Mouse (Mus musculus): ENCODE measurements around the gene Chp2. TPM values are rescaled to one million over a fixed set of nuclear protein-coding genes. Genes with fewer than 3 reads are reported as not detected.
"Not testable (repeated sequence)": the region's sequence is repeated elsewhere in the genome, so short reads cannot be mapped to it uniquely, and the experiment has no call there.

Gene Chp2
- polyA plus RNA-seq, 1 experiment from 2014 or later: 0.69 TPM

DNA sequence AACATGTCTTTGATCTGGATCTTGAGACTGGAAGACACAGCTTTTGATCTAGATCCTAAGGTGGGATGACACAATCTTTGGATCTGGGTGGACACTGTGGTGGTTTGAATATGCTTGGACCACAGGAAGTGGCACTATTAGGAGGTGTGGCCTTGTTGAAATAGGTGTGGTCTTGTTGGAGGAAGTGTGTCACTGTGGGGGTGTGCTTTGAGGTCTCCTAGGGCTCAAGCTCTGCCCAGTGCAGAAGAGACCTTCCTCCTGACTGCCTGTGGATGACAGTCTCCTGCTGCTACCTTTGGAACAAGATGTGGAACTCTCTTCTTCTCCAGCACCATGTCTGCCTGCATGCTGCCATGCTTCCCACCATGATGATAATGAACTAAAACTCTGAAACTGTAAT lies 23.4 kb downstream of the Chp2 start:
- H3K4me2 ChIP-seq (replicated peaks); H3K9me3 ChIP-seq (replicated peaks); H3K36me3 ChIP-seq; H3K27ac ChIP-seq (replicated peaks); H3K4me1 ChIP-seq; H3K4me3 ChIP-seq (replicated peaks); H3K9ac ChIP-seq; ATAC-seq (ENCODE audit: insufficient number of reproducible peaks, low FRiP score, low TSS enrichment, low read depth); H3K27me3 ChIP-seq: not testable (repeated sequence)

- H3K36me3 ChIP-seq: no peaks in the 10 kb centered on the region
- no peak overlapping the region for H3K9ac ChIP-seq
- ATAC-seq (ENCODE audit: insufficient number of reproducible peaks, low FRiP score, low TSS enrichment, low read depth): no peak
- H3K27ac ChIP-seq (replicated peaks): no peak overlapping the region
- no peaks in the 10 kb centered on the region for H3K9me3 ChIP-seq (replicated peaks)
- 41% methylated on average over 7 of the region's 7 CpGs for WGBS
- no peak overlapping the region for H3K4me3 ChIP-seq (replicated peaks)
- H3K27me3 ChIP-seq: no peaks in the 10 kb centered on the region
- no peaks in the 10 kb centered on the region for H3K4me1 ChIP-seq
- no peak overlapping the region for H3K4me2 ChIP-seq (replicated peaks)
Observed at GRCm38 (mm10) chr7:122244166-122244565, 24.9 kb downstream of the Chp2 start.

DNA sequence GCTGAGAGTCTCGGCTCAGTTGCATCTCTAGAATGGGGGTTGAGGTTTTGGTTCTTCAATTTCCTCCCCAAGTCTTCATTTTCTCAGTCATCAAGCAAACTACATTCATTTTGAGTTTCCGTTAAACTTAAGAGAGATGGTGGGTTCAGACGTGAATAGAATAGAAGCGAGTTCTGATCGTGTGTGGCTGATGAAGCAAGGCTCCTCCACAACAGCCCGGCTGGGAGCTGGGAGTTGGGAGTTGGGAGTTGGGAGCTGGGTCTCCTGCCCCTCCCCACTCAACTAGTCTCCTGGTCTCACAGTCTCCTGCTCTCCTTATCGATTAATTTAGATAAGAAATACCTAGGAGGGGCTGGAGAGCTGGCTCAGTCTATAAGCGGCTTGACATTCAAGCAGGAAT lies 25.3 kb downstream of the Chp2 start:
- Histone ChIP-seq H3K27me3 (no peaks in the 10 kb centered on the region), H3K4me1 (no peaks in the 10 kb centered on the region), H3K9me3 (replicated peaks) (no peaks in the 10 kb centered on the region), H3K4me3 (replicated peaks) (no peak overlapping the region), H3K4me2 (replicated peaks) (no peak overlapping the region), H3K36me3 (no peaks in the 10 kb centered on the region), H3K9ac (no peak overlapping the region), H3K27ac (replicated peaks) (no peak overlapping the region)
- 73% methylated on average over 8 of the region's 8 CpGs for WGBS
- no peak for ATAC-seq (ENCODE audit: insufficient number of reproducible peaks, low FRiP score, low TSS enrichment, low read depth)

DNA sequence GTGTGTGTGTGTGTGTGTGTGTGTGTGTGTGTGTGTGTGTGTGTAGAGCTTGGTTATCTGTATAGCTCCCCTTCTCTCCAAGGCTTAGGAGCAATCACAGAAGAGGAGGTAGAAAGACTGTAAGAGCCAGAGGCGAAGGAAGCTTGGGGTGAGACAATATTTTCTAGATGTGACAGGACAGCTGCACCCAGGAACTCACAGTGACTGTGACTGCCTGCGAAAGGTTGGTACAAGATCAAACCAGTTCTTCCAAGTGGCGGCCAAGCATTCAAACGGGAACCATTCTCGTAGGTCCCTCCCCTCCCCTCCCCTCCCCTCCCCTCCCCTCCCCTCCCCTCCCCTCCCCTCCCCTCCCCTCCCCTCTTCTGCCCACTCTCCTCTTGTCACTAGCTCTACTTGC lies 26.7 kb downstream of the Chp2 start:
- Histone ChIP-seq H3K36me3 (no peaks in the 10 kb centered on the region), H3K4me3 (replicated peaks) (no peak overlapping the region), H3K9ac (no peak overlapping the region), H3K9me3 (replicated peaks) (no peaks in the 10 kb centered on the region), H3K27ac (replicated peaks) (no peak overlapping the region), H3K4me2 (replicated peaks) (no peak overlapping the region), H3K27me3 (no peaks in the 10 kb centered on the region), H3K4me1 (no peaks in the 10 kb centered on the region)
- no peak for ATAC-seq (ENCODE audit: insufficient number of reproducible peaks, low FRiP score, low TSS enrichment, low read depth)
- WGBS: 37% methylated on average over 5 of the region's 5 CpGs

DNA sequence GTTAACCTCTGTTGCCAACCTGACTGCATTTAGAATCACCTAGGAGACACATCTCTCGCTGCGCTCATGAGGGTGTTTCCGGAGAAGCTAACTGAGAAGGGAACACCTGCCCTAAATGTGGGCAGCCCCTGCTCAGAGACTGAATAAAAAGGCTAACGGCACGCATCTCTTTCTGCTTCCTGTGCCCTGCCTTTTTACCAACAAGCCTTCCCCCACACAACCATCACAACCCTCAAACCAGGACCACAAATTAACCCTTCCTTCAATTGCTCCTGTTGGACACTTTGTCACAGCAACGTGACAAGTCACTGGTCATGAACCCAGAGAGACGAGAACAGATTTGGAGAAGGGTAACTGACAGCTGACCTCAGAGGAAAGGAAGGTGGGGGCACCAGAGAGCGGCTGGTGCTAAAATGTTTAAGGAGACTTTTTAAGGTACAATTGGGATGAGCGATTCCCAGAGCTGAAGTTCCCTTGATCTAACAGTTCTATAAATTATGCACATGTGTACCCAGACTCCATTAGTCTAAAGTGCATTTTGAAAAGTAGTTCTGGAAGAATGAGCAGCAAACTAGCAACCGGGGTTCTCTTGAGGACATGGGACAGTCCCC lies 28.1 kb downstream of the Chp2 start:
- no peak overlapping the region for H3K27ac ChIP-seq (replicated peaks)
- H3K36me3 ChIP-seq: no peaks in the 10 kb centered on the region
- no peak overlapping the region for H3K4me3 ChIP-seq (replicated peaks)
- no peak overlapping the region for H3K4me2 ChIP-seq (replicated peaks)
- no peaks in the 10 kb centered on the region for H3K4me1 ChIP-seq
- WGBS: 77% methylated on average over 10 of the region's 10 CpGs
- no peak for ATAC-seq (ENCODE audit: insufficient number of reproducible peaks, low FRiP score, low TSS enrichment, low read depth)
- H3K27me3 ChIP-seq: no peaks in the 10 kb centered on the region
- H3K9ac ChIP-seq: no peak overlapping the region
- H3K9me3 ChIP-seq (replicated peaks): no peaks in the 10 kb centered on the region

GRCm38 (mm10) chr7:122249321-122249821 lies 30.1 kb downstream of the Chp2 start:
- Histone ChIP-seq H3K4me2 (replicated peaks) (no peak overlapping the region), H3K36me3 (no peaks in the 10 kb centered on the region), H3K9ac (no peak overlapping the region), H3K4me3 (replicated peaks) (no peak overlapping the region), H3K27me3 (no peaks in the 10 kb centered on the region), H3K27ac (replicated peaks) (no peak overlapping the region), H3K9me3 (replicated peaks) (no peaks in the 10 kb centered on the region), H3K4me1 (no peaks in the 10 kb centered on the region)
- WGBS: 89% methylated on average over 9 of the region's 9 CpGs
- no peak for ATAC-seq (ENCODE audit: insufficient number of reproducible peaks, low FRiP score, low TSS enrichment, low read depth)

DNA sequence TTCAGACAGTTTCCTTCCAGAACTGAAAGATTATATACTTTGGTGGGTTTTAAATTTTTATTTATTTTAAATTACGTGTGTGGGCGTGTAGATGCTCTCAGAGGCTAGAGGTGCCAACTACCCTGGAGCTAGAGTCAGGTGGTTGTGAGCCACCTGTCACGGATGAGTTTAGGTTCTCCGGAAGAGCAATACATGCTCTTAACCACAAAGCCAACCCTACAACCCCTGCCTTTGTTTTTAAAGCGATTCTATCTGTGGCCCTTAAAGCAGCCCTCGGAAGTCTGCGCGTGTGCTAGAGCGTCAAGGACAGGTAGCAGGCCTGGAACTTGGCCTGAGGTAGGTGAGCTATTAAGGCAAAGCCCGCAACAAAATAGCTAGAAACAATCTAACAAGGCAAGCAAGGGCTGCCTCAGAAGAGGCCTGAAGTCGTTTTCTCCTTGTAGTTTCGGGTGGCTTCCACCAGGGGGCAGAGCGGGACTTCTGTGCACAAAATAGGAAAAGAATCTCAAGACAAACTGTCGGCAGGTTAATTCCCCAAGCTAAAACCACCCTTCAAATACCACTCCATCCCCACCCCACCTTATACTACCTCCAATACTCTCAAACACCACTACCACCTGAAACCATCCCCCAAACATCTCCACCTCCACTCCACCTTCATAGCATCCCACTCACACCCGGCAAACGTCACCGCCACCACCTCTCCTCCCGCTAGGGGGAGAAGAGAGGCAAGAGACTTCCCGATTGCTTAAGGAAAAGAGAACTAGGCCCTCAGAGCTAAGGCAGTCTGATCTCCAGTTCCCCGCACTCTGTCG lies 32.1 kb downstream of the Chp2 start:
- Histone ChIP-seq H3K4me2 (replicated peaks) (no peak overlapping the region; the same call in 1 of the 2 replicates), H3K27ac (replicated peaks) (no peak overlapping the region), H3K4me3 (replicated peaks) (no peak overlapping the region), H3K4me1 (no peaks in the 10 kb centered on the region), H3K9me3 (replicated peaks) (no peaks in the 10 kb centered on the region), H3K9ac (no peak overlapping the region), H3K36me3 (no peaks in the 10 kb centered on the region), H3K27me3 (no peaks in the 10 kb centered on the region)
- 22% methylated on average over 21 of the region's 21 CpGs for WGBS
- peak; percentile 63; the same call in 1 of the 2 replicates for ATAC-seq (ENCODE audit: insufficient number of reproducible peaks, low FRiP score, low TSS enrichment, low read depth)

- no peaks in the 10 kb centered on the region for H3K36me3 ChIP-seq
- ATAC-seq (ENCODE audit: insufficient number of reproducible peaks, low FRiP score, low TSS enrichment, low read depth): no peak
- no peak overlapping the region for H3K4me3 ChIP-seq (replicated peaks)
- no peaks in the 10 kb centered on the region for H3K9me3 ChIP-seq (replicated peaks)
- H3K27me3 ChIP-seq: no peaks in the 10 kb centered on the region
- H3K4me2 ChIP-seq (replicated peaks): no peak overlapping the region
- H3K9ac ChIP-seq: no peak overlapping the region
- no peak overlapping the region for H3K27ac ChIP-seq (replicated peaks)
- H3K4me1 ChIP-seq: no peaks in the 10 kb centered on the region
- 78% methylated on average over 7 of the region's 7 CpGs for WGBS
Observed at GRCm38 (mm10) chr7:122256722-122257121, 37.4 kb downstream of the Chp2 start.

DNA sequence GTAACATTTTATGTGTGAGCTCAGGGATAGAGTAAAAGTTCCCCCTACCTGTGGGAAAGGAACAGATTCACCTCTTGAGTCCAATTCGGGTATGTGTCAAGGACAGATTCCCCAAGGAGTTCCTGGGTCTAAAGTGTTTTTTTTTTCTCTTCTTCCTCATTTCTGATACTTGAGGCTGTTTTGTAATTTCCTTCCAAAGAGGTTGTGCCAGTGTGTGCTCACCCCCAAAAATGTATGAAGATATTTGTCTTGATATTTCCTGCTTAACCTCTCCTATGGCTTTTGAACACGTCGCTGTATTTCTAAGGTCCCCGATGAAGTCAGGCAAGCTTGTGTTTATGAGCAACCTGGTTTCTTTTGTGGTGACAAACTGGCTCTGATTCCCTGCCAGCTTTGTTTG lies 39.2 kb downstream of the Chp2 start:
- no peak overlapping the region for H3K27ac ChIP-seq (replicated peaks)
- H3K4me2 ChIP-seq (replicated peaks): no peak overlapping the region
- H3K4me1 ChIP-seq: no peaks in the 10 kb centered on the region
- no peak for ATAC-seq (ENCODE audit: insufficient number of reproducible peaks, low FRiP score, low TSS enrichment, low read depth)
- no peaks in the 10 kb centered on the region for H3K36me3 ChIP-seq
- 86% methylated on average over 4 of the region's 4 CpGs for WGBS
- H3K9ac ChIP-seq: no peak overlapping the region
- no peaks in the 10 kb centered on the region for H3K9me3 ChIP-seq (replicated peaks)
- no peak overlapping the region for H3K4me3 ChIP-seq (replicated peaks)
- H3K27me3 ChIP-seq: no peaks in the 10 kb centered on the region

GRCm38 (mm10) chr7:122260055-122260602 lies 40.8 kb downstream of the Chp2 start:
- 78% methylated on average over 5 of the region's 5 CpGs for WGBS
- Histone ChIP-seq H3K9ac (no peak overlapping the region), H3K4me1 (no peaks in the 10 kb centered on the region), H3K4me3 (replicated peaks) (no peak overlapping the region), H3K9me3 (replicated peaks) (no peaks in the 10 kb centered on the region), H3K4me2 (replicated peaks) (no peak overlapping the region), H3K27me3 (no peaks in the 10 kb centered on the region), H3K36me3 (no peaks in the 10 kb centered on the region), H3K27ac (replicated peaks) (no peak overlapping the region)
- no peak for ATAC-seq (ENCODE audit: insufficient number of reproducible peaks, low FRiP score, low TSS enrichment, low read depth)

GRCm38 (mm10) chr7:122268983-122269486 lies 49.7 kb downstream of the Chp2 start:
- WGBS: 85% methylated on average over 4 of the region's 4 CpGs
- Histone ChIP-seq H3K9me3 (replicated peaks) (no peaks in the 10 kb centered on the region), H3K4me2 (replicated peaks) (no peak overlapping the region), H3K27ac (replicated peaks) (no peak overlapping the region), H3K36me3 (no peaks in the 10 kb centered on the region), H3K27me3 (no peaks in the 10 kb centered on the region), H3K4me3 (replicated peaks) (no peak overlapping the region), H3K4me1 (no peaks in the 10 kb centered on the region), H3K9ac (no peak overlapping the region)
- no peak for ATAC-seq (ENCODE audit: insufficient number of reproducible peaks, low FRiP score, low TSS enrichment, low read depth)
